26 mouse cellular contexts compared by ENCODE assay signal in genomic region chr6:108538406-108538805, GRCm38 (mm10).
"Had no signal": no experiment of that assay in that cellular context is flagged by ENCODE, and none has a peak within 500 bp of the region (broad histone marks: within the 10 kb centered on the region; RNA-seq: fewer than 3 reads in every experiment).

No protein-coding gene starts in this region.

- H3K36me3 ChIP-seq: hindbrain, embryonic 13.5 days; hindbrain, embryonic 15.5 days; limb, embryonic 13.5 days; limb, embryonic 15.5 days; liver, embryonic 13.5 days; liver, embryonic 15.5 days had no signal

- H3K27ac ChIP-seq: gastrocnemius, adult 2 months; heart, adult 2 months; hindbrain, embryonic 13.5 days; hindbrain, embryonic 15.5 days; hindbrain, postnatal 0 days; kidney, embryonic 15.5 days; kidney, postnatal 0 days; limb, embryonic 13.5 days; limb, embryonic 15.5 days; liver, embryonic 13.5 days had no signal

- H3K4me1 ChIP-seq: hindbrain, embryonic 13.5 days; hindbrain, embryonic 15.5 days had no signal

- H3K27me3 ChIP-seq: heart, embryonic 12.5 days; heart, embryonic 15.5 days; hindbrain, embryonic 13.5 days; hindbrain, embryonic 15.5 days; kidney, embryonic 15.5 days; limb, embryonic 13.5 days; limb, embryonic 15.5 days; liver, embryonic 13.5 days; liver, embryonic 15.5 days had no signal

- ATAC-seq: forebrain, embryonic 16.5 days; hindbrain, postnatal 0 days had no signal

- H3K9me3 ChIP-seq: heart, embryonic 12.5 days; heart, embryonic 15.5 days; hindbrain, embryonic 13.5 days; hindbrain, embryonic 15.5 days; kidney, embryonic 15.5 days; limb, embryonic 13.5 days; limb, embryonic 15.5 days; liver, embryonic 13.5 days; liver, embryonic 15.5 days had no signal

- H3K4me2 ChIP-seq: heart, embryonic 12.5 days; heart, embryonic 15.5 days; hindbrain, embryonic 13.5 days; hindbrain, embryonic 15.5 days; kidney, embryonic 15.5 days; limb, embryonic 13.5 days; limb, embryonic 15.5 days; liver, embryonic 13.5 days; liver, embryonic 15.5 days had no signal

- H3K4me3 ChIP-seq: gastrocnemius, adult 2 months; heart, adult 2 months; heart, embryonic 12.5 days; heart, embryonic 15.5 days; hindbrain, embryonic 13.5 days; hindbrain, embryonic 15.5 days; kidney, embryonic 15.5 days; limb, embryonic 13.5 days; limb, embryonic 15.5 days; liver, embryonic 13.5 days; liver, embryonic 15.5 days had no signal

- DNase-seq: gastrocnemius, adult 2 months; gastrocnemius, postnatal 10 days; heart, adult 11 months; heart, adult 2 months; heart, postnatal 14 days; kidney, adult 11 months; kidney, adult 2 months; kidney, adult 9 months; kidney, postnatal 14 days; kidney, postnatal 36 days; layer of hippocampus, adult 9-11 months; layer of hippocampus, postnatal 36 days; left cerebral cortex, postnatal 4 days; liver, embryonic 13.5 days; lung, adult 18-20 months had no signal

- H3K9ac ChIP-seq: heart, embryonic 12.5 days; heart, embryonic 15.5 days; hindbrain, embryonic 13.5 days; hindbrain, embryonic 15.5 days; kidney, embryonic 15.5 days; limb, embryonic 13.5 days; limb, embryonic 15.5 days; liver, embryonic 13.5 days; liver, embryonic 15.5 days had no signal
